Mouse (Mus musculus): ENCODE measurements around the gene Hmga2.
"Not testable (repeated sequence)": the region's sequence is repeated elsewhere in the genome, so short reads cannot be mapped to it uniquely, and the experiment has no call there.

The Hmga2 gene

DNA sequence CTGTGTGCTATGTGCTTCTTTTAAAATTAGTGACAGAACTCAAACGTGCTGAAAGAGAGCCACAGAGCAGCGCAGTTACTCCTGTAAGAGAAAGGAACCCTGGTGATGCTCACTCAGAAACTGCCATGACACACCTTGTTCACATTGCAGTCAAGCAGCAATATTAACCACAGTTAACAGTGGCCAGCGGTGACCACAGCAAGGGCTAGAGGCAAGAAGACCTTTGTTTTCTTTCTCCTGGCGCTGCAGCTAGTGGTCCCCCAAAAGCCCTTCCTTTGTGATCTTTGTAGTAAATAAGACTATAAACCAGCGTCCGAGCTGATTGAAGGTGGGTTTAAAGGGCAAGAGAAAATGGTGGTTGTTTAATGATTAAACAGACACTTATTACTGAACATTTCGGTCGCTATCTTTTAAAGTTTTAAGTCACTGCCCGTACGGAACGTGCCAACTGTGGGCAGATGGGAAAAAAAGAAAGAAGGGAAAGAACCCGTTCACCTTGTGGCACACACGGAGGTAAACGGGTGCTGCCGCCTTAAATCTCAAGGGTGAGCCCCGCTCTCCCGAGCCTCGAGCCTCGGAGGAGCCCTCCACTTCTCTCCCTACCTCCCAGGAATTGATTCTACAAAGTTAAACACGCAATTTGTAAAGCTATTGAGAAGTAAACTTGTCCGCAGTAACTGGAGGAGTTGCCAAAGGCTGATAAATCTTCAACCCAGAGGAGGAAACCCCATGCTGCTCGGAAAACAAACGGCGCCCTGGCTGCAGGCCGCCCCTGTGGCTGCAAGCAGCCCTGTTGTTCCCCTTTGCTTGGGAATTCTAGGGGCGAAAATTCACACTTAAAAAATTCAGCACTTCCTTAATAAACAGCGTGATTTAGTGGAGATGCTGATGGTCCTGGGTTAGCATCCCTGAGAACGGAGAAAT lies 85.1 kb downstream of the Hmga2 start:
- no peak for DNase-seq

GRCm38 (mm10) chr10:120389707-120390106 lies 86.6 kb downstream of the Hmga2 start:
- no peak for DNase-seq

DNA sequence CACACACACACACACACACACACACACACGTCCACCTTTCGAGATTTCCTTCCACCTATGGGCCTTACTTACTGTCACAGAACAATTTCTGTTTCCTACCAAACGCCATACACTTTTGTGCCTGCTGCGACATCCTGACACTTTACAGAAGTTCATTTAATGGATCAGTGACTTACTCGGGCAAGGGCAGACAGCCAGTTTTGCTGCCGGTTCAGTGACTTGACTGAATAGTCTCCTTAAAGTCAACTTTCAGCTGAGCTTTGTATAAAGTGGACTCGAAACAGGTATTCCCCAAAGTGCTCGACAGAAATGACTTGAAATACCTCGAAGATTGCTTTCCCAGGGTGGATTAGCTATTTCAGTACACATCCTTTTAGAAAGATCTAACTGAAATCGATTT lies 87.3 kb downstream of the Hmga2 start:
- peak in 1 of 2 experiments; percentile 15 for DNase-seq

- no peak for DNase-seq
Observed at GRCm38 (mm10) chr10:120388400-120388871, 87.8 kb downstream of the Hmga2 start.

DNA sequence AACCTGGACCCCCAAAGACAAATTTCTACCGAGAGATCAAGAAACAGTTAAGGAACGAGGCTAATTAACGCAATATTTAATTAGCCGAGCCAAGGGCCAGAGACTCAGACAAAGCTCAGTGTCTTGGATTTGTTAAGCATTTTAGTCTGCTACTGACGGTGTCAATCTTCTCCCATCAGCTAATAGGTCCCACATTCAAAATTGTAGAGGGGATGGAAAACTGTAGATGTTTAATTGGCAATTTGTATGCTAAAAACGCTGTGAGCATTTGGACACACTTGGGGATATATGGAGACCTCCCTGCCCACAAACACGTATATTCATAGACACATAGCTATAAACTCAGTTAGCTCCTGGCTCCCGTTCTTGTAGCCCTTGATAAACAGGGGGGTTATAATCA lies 89.2 kb downstream of the Hmga2 start:
- DNase-seq, result no peak

- DNase-seq, result no peak
Observed at GRCm38 (mm10) chr10:120384797-120385600, 91.3 kb downstream of the Hmga2 start.

- no peak for DNase-seq
Observed at GRCm38 (mm10) chr10:120384040-120384439, 92.2 kb downstream of the Hmga2 start.

- no peak for DNase-seq
Observed at GRCm38 (mm10) chr10:120377795-120378194, 98.5 kb downstream of the Hmga2 start.

DNA sequence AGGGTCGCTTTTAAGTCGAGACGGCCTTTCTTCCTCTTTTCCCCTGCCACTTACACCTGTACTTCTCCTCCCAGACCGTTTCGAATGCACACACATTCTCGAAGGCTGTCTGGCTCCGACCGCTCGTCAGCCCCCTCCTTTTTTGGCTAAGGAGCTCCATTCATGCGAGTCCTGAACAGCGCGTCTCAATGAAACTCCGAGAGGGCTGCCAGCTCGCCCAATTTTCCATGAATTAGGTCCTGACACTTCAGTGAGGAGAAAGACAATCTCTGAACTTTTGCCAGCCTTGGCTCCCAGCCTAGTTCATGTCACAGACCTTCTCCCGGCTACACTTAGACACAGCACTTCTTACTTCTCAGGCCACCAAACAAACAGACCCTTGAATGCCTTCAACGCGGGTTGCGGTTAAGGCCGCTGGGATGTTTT lies 98.9 kb downstream of the Hmga2 start:
- DNase-seq, result peak; percentile 38 to 72

- no peak for DNase-seq
Observed at GRCm38 (mm10) chr10:120375438-120375837, 100.8 kb downstream of the Hmga2 start.

DNA sequence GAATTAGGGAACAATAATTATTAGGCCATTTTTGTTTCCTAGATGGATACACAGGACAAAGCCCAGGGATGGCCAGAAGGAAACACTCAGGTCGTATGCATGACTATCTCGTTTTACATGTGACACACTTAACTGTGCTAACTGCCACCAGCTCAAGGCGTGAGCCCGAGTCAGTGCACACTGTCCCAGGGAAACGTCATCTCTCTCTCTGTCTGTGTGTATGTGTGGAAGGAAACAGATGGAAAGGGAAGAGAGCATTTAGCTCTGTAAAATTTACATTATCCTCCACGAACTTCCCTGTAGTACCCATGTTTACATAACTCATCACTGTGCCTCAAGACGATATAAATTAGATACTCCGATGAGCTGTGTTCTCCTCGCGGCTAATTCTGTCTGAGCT lies 105.1 kb downstream of the Hmga2 start:
- no peak for DNase-seq

- DNase-seq, result no peak
Observed at GRCm38 (mm10) chr10:120369187-120369805, 107.0 kb downstream of the Hmga2 start.

DNA sequence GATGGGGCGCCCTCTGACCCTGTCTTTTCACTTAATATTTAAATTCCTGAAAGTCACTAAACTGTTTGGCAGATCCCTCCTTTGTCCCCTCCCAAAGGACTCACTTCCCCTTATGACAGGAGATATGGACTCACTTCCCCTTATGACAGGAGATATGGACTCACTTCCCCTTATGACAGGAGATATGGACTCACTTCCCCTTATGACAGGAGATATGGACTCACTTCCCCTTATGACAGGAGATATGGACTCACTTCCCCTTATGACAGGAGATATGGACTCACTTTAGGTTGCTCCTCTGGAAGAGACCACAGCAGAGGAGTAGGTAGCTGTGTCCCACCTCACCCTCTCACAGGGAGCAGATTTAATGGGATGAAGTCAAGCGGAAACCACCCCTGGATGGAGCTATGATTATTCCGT lies 110.1 kb downstream of the Hmga2 start:
- not testable (repeated sequence) for DNase-seq

DNA sequence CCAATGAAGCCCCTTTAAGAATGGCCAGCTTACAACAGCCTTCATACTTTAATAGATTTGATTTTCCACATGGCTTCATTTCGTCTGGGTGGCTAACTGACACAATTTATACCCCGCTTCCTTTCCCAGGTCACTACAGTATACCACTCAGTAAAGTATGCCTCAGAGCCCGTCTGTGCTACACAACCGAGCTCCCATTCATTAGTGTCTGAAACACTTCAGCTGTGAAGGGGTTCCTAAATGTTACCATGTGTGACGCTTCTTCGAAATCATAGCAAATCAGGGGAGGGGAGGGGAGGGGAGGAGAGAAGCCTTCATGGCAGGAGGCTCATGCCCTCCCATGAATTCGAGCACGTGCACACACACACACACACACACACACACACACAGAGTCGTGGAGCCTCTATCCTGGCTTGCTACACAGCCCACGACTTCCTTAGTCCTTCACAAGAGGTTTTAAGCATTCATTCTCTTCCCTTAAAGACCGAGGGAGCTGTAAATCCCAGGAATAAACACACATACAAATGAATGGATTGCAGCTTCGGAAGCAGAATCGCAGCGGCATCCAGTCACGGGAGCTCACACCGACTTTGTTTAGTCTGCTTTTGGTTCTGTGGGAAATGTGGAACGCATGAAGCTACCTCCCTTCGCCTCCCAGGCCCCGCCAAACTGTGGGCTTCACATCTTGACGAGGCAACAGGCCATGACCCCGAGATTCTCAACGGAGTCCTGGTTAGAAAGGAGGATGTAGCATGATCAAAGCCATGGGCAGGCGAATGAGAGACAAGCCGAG lies 110.7 kb downstream of the Hmga2 start:
- peak; percentile 5 to 9 for DNase-seq

DNA sequence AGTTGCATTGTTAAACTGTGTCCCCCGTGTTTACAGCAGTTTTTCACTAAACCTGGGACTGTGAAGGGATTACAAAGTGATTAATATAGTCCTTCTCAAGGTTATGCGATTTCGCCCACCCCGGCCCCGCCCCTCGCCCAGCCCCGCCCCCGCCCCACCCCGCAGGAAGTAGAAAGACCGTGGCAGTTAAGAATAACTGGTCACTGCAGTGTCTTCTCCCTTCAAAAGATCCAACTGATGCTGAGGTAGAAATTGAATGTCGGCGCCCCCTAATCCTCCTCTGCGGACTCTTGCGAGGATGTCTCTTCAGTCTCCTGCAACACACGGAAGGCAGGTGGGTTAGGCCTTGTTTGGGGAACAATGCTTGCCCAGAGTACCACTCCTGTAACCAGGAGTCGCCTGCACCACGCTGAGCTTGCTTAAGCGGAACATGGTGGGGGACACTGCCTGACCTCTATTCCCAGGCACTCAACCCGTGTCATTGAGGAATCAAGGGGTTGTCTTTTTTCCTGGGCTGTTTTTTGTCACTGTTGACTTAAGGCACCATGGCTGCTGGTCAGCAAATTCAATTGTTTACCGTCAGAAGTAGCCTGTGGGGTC lies 112.2 kb downstream of the Hmga2 start:
- DNase-seq, result no peak

GRCm38 (mm10) chr10:120363298-120363982 lies 112.8 kb downstream of the Hmga2 start:
- not testable (repeated sequence) for DNase-seq

- no peak for DNase-seq
Observed at GRCm38 (mm10) chr10:120354523-120355030, 121.7 kb downstream of the Hmga2 start.

GRCm38 (mm10) chr10:120345325-120345724 lies 130.9 kb downstream of the Hmga2 start:
- DNase-seq, result no peak

- DNase-seq, result no peak
Observed at GRCm38 (mm10) chr10:120344558-120345318, 131.5 kb downstream of the Hmga2 start.

GRCm38 (mm10) chr10:120339906-120340305 lies 136.4 kb downstream of the Hmga2 start:
- DNase-seq, result not testable (repeated sequence)
